Mouse (Mus musculus) small intestine, adult 2 months (tissue): Measurements from ENCODE around the gene Pacsin1.

Source experiments
- CTCF ChIP-seq: fragments of 200-500 bp; IDR thresholded peaks from 2 replicates; pipeline ENCODE4 v1.5.1; 2012; ENCODE audit warnings: low read depth, mild to moderate bottlenecking, control low read depth, inconsistent platforms, low read length, moderate library complexity, mixed read lengths; ENCODE audit not compliant: insufficient replicate concordance, insufficient read length; ENCODE audit errors: extremely low read depth
- POLR2A ChIP-seq: fragments of 200-500 bp; IDR thresholded peaks from 2 replicates; pipeline ENCODE4 v1.6.1; 2012; ENCODE audit warnings: low read depth, mild to moderate bottlenecking, control low read depth, inconsistent platforms, low read length, moderate library complexity

- TF ChIP-seq CTCF: no peak
- TF ChIP-seq POLR2A: no peak
Observed at GRCm38 (mm10) chr17:27610679-27611518, 44.4 kb upstream of the Pacsin1 start.
